Mouse (Mus musculus) myocyte (in vitro differentiated cells): ENCODE measurements at regions not wholly inside any gene's neighbourhood (a gene's known extent, or its start where the extent isn't known, plus 50 kb on each side); places are given as distances from the start of the nearest gene placed in this dataset.
"Not testable (repeated sequence)": the region's sequence is repeated elsewhere in the genome, so short reads cannot be mapped to it uniquely, and the experiment has no call there.

Source experiments
- CEBPB ChIP-seq: IDR thresholded peaks from 2 replicates; pipeline ENCODE4 v1.6.1; 2011; ENCODE audit warnings: mild to moderate bottlenecking, moderate library complexity; ENCODE audit not compliant: poor library complexity, insufficient read depth, severe bottlenecking
- E2F4 ChIP-seq: IDR thresholded peaks from one replicate; pipeline ENCODE4 v1.6.1; 2011; ENCODE audit warnings: mild to moderate bottlenecking, control low read depth, moderate library complexity; ENCODE audit not compliant: insufficient read depth
- MAX ChIP-seq: IDR thresholded peaks from one replicate; pipeline ENCODE4 v1.6.1; 2011; ENCODE audit warnings: low read depth, mild to moderate bottlenecking, control low read depth
- MYOD1 ChIP-seq, 3 experiments: IDR thresholded peaks; one replicate each; pipeline ENCODE4 v1.6.1; 2011; ENCODE audit warnings: control low read depth in 2 of 3, low read depth in 2 of 3, mild to moderate bottlenecking in 2 of 3, moderate library complexity in 1 of 3; ENCODE audit not compliant: insufficient read length in 2 of 3, control insufficient read depth in 1 of 3
- MYOG ChIP-seq, 3 experiments: IDR thresholded peaks; one replicate each; pipeline ENCODE4 v1.6.1; 2011; ENCODE audit warnings: control low read depth in 2 of 3, low read depth in 2 of 3, mild to moderate bottlenecking in 2 of 3; ENCODE audit not compliant: insufficient read length in 2 of 3, control insufficient read depth in 1 of 3, insufficient read depth in 1 of 3
- POLR2A ChIP-seq: IDR thresholded peaks from one replicate; pipeline ENCODE4 v1.6.1; 2011; ENCODE audit warnings: low read depth, mild to moderate bottlenecking, control low read depth, moderate library complexity; ENCODE audit not compliant: insufficient read length
- POLR2AphosphoS2 ChIP-seq: IDR thresholded peaks from one replicate; pipeline ENCODE4 v1.6.1; 2011; ENCODE audit warnings: low read depth, control low read depth; ENCODE audit not compliant: insufficient read length
- REST ChIP-seq: IDR thresholded peaks from one replicate; pipeline ENCODE4 v1.6.1; 2011; ENCODE audit warnings: mild to moderate bottlenecking, control low read depth, moderate library complexity; ENCODE audit not compliant: insufficient read depth, insufficient read length
- SRF ChIP-seq: IDR thresholded peaks from one replicate; pipeline ENCODE4 v1.6.1; 2011; ENCODE audit warnings: low read depth; ENCODE audit not compliant: control insufficient read depth, insufficient read length
- TCF12 ChIP-seq: IDR thresholded peaks from one replicate; pipeline ENCODE4 v1.6.1; 2011; ENCODE audit warnings: mild to moderate bottlenecking, control low read depth; ENCODE audit not compliant: poor library complexity, insufficient read depth, severe bottlenecking
- TCF3 ChIP-seq: IDR thresholded peaks from one replicate; pipeline ENCODE4 v1.6.1; 2011; ENCODE audit warnings: low read depth, control low read depth; ENCODE audit not compliant: insufficient read length
- USF1 ChIP-seq: IDR thresholded peaks from one replicate; pipeline ENCODE4 v1.6.1; 2011; ENCODE audit warnings: low read depth, mild to moderate bottlenecking, control low read depth, moderate library complexity

DNA sequence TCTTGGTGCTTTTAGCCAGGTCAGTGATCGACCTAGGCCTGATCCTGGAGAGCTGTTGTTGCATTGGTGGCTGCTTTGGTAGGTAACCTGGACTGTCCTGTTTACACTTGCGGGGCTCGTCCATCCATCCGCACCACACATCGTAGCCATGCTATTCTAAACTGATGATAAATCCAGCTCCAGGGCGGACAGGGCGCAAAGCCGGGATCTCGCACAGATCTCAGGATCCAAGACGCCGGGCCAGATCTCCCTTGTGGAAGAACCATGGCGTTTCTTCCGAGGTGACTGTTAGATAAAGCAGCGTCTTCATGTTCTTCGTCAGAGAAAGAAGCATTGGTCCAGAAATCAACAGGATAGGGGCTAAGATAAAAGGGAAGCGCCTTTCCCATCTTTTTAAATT is 115.6 kb downstream of the Sec16b start:
- not testable (repeated sequence) for TF ChIP-seq CEBPB; POLR2A; MYOD1 (IDR thresholded peaks at IDR 0.05; ENCODE audit: control insufficient read depth in 1 of 3, insufficient read length in 2 of 3, low read depth in 2 of 3); E2F4; TCF12; USF1; MYOG (IDR thresholded peaks at IDR 0.05; ENCODE audit: control insufficient read depth in 1 of 3, insufficient read depth in 1 of 3, insufficient read length in 2 of 3, low read depth in 2 of 3); TCF3; MAX; SRF; POLR2AphosphoS2; REST
